Mouse (Mus musculus): ENCODE measurements at regions not wholly inside any gene's neighbourhood (a gene's known extent, or its start where the extent isn't known, plus 50 kb on each side); places are given as distances from the start of the nearest gene placed in this dataset.

- TF ChIP-seq POLR2A (IDR thresholded peaks at IDR 0.05; ENCODE audit: control insufficient read depth, low read depth, low read length): no peak
- no peak for TF ChIP-seq CTCF (IDR thresholded peaks at IDR 0.05; ENCODE audit: control insufficient read depth, insufficient read depth, insufficient replicate concordance, low read depth, low read length)
Observed at GRCm38 (mm10) chr14:102291361-102291760, 561.6 kb downstream of the Lmo7 start.
